Mouse (Mus musculus) neural tube, embryonic 13.5 days (tissue): ENCODE measurements around the gene Ticrr. TPM values are rescaled to one million over a fixed set of nuclear protein-coding genes. Genes with fewer than 3 reads are reported as not detected.
A peak's percentile ranks its signal among the peaks of the same experiment; 100 is the strongest.

Source experiments
- ATAC-seq: fragments of 200-750 bp; cut with Nextera tagmentation; 2 replicates; pipeline ENCODE4 v1.8.0; 2017; ENCODE audit warnings: low read depth, mild to moderate bottlenecking, moderate TSS enrichment, moderate library complexity
- H3K27ac ChIP-seq: fragments of 300-500 bp; sonication (generic); replicated peaks from 2 replicates; pipeline ENCODE4 v1.5.1; 2015; ENCODE audit warnings: moderate library complexity, mild to moderate bottlenecking, inconsistent platforms
- H3K27me3 ChIP-seq: fragments of 300-500 bp; sonication (generic); 2 replicates; pipeline ENCODE4 v1.6.1; 2015; ENCODE audit warnings: mild to moderate bottlenecking, inconsistent platforms
- H3K36me3 ChIP-seq: fragments of 300-500 bp; sonication (generic); 2 replicates; pipeline ENCODE4 v1.6.1; 2015; ENCODE audit warnings: mild to moderate bottlenecking, inconsistent platforms
- H3K4me1 ChIP-seq: fragments of 300-500 bp; sonication (generic); replicated peaks from 2 replicates; pipeline ENCODE4 v1.6.1; 2015; ENCODE audit warnings: inconsistent platforms
- H3K4me2 ChIP-seq: fragments of 300-500 bp; sonication (generic); 2 replicates; pipeline ENCODE4 v1.6.1; 2015; ENCODE audit warnings: inconsistent platforms, mild to moderate bottlenecking, moderate library complexity
- H3K4me3 ChIP-seq: fragments of 300-500 bp; sonication (generic); 2 replicates; pipeline ENCODE4 v1.5.1; 2015; ENCODE audit warnings: mild to moderate bottlenecking, inconsistent platforms
- H3K9ac ChIP-seq: fragments of 300-500 bp; sonication (generic); 2 replicates; pipeline ENCODE4 v1.6.1; 2015; ENCODE audit warnings: moderate library complexity, mild to moderate bottlenecking, inconsistent platforms
- H3K9me3 ChIP-seq: fragments of 300-500 bp; sonication (generic); 2 replicates; pipeline ENCODE4 v1.6.1; 2016; ENCODE audit warnings: inconsistent platforms
- WGBS: fragments of 180-500 bp; shearing (Covaris S2); methylation state at CpG from one replicate; pipeline ENCODE4 v1.1.7; 2015; 5-methylcytosine and 5-hydroxymethylcytosine counted together
- polyA plus RNA-seq: library from polyadenylated mRNA; unstranded; fragments of >200 nt; fragmentation: Nextera tagmentation; extraction: Ambion mirVana; gene quantifications from 2 replicates; pipeline ENCODE4 v1.2.1, GENCODE M21; 2015

Gene Ticrr
- polyA plus RNA-seq, 1 experiment from 2014 or later: 1.8 TPM

DNA sequence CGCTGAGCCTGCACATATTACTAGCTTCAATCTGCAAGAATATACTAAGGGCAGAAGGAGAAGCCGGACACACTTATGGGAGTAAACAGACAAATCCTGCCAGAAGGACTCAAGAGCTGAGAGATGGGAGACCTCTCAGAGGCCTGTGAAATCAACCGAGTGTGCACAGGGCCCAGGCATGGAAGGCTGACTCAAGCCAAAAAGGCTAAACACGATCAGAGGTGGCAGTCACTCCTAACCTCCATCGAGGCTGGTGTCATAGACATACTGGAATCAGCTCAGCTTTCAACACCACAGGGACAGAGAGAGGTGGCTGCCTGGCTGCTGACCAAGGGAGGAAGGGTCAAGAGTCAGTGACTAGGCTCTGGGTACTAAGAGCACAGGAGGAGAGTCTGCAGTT lies 45.2 kb downstream of the Ticrr start:
- H3K9me3 ChIP-seq: no peaks in the 10 kb centered on the region
- no peak overlapping the region for H3K9ac ChIP-seq
- no peak overlapping the region for H3K4me3 ChIP-seq
- 89% methylated on average over 5 of the region's 5 CpGs for WGBS
- no peak overlapping the region for H3K4me2 ChIP-seq
- peaks cover 7% of the 10 kb centered on the region; the same call in 1 of the 2 replicates for H3K4me1 ChIP-seq
- H3K36me3 ChIP-seq: peaks cover 25% of the 10 kb centered on the region
- H3K27me3 ChIP-seq: peaks cover 6% of the 10 kb centered on the region; the same call in 1 of the 2 replicates
- H3K27ac ChIP-seq: no peak overlapping the region
- ATAC-seq: no peak

DNA sequence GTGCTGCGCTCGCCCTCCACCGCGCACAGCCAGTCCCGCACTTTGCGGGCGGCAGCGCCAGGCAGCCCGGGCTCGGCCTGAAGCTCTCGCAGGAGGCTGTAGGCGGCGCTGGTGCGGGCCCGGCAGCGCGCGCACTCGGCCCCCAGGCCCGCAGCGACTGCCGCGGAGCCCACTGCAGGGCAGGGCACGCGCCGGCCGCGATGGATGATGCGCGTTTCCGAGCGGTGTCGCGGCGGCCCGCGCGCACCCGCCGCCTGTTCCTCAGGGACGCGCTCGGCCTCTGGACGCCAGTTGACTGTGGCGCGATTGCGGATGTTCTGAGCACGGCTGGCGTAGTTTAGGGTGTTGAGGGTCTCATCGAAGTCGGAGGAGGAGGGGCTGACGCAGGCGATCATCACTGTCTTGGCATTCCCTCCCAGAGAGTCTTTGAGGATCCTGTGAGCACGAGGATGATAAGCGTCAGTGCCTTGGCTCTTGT lies 50.2 kb downstream of the Ticrr start:
- Histone ChIP-seq H3K27me3 (peaks cover 6% of the 10 kb centered on the region; the same call in 1 of the 2 replicates), H3K36me3 (no peaks in the 10 kb centered on the region), H3K27ac (peak overlapping the region; percentile 35; the same call in 1 of the 2 replicates), H3K9ac (peak overlapping the region; percentile 70), H3K4me1 (peaks cover 21% of the 10 kb centered on the region), H3K4me3 (peak overlapping the region; percentile 49), H3K4me2 (peak overlapping the region; percentile 66), H3K9me3 (no peaks in the 10 kb centered on the region)
- peak; percentile 85 for ATAC-seq
- under 1% methylated on average over 55 of the region's 55 CpGs for WGBS

DNA sequence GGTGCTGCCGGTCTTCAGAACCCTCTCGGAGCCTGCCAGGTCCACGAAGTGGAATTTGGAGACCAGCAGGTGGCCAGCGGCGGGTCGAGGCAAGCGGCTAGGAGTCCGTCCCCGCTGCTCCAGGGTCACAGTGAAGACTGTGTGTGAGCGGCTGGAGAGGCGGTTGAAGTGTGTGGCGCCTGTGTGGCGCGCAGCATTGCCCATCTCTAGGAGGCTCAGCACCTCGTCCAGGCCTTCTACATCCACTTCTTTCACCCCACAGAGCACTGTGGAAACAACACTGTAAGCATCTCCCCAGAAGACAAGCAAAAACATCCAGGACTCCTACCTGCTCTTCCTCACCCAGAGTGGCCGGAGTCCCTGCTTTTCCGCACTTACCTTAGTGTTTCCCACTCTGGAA lies 50.8 kb downstream of the Ticrr start:
- H3K4me3 ChIP-seq: peak overlapping the region; percentile 49
- peak overlapping the region; percentile 66 for H3K4me2 ChIP-seq
- H3K27ac ChIP-seq: peak overlapping the region; percentile 35; the same call in 1 of the 2 replicates
- ATAC-seq: no peak
- peaks cover 6% of the 10 kb centered on the region; the same call in 1 of the 2 replicates for H3K27me3 ChIP-seq
- peak overlapping the region; percentile 70 for H3K9ac ChIP-seq
- no peaks in the 10 kb centered on the region for H3K36me3 ChIP-seq
- peaks cover 27% of the 10 kb centered on the region for H3K4me1 ChIP-seq
- 32% methylated on average over 17 of the region's 17 CpGs for WGBS
- H3K9me3 ChIP-seq: no peaks in the 10 kb centered on the region

DNA sequence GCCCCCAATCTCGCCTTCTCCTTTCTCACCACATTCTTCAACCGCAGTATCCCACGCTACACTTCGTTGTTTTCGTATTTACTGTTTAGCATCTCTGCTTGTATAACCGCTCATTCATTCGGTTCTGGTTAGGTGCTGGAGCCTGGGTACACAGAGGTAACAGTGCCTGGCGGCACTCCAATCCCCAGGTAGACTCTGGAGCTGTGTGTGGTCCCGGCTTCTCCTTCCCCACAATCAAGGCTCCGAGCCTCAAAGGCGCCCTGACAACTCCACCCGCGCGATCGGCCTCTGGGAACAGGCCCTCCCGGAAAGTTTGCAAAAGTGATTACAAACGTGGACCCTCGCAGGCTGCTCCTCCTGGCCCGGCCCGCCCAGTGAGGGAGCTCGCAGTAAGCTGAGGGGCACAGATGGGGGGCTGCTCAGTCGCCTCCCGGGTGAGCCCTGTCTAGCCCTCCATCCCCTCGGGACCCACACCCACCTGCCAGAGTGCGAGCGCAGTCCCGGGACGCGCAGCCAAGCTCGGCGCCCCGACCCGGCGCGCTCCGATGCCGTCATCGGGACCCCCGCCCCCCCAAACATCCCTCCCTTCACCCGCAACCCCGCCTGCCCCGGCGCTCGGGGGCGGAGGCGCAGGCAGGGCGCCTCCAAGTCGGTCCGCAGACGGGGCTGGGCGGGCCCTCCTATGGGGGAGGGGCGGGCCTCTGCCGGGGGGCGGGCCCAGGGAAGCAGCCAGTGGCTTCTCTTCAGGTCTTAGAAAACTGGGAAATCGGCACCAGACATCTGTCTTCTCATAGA lies 55.4 kb downstream of the Ticrr start, which contains the start of gene Kif7:
Gene Kif7 (minus strand): TSS at position 534 of the 795 bp plus-strand sequence.
- H3K27me3 ChIP-seq: 0 out of 2 replicates have a peak, but pooled peaks cover 10% of the 10 kb centered on the region
- no peaks in the 10 kb centered on the region for H3K36me3 ChIP-seq
- H3K9me3 ChIP-seq: no peaks in the 10 kb centered on the region
- peak within 1 kb of the TSS; percentile 56 for H3K4me3 ChIP-seq
- H3K4me2 ChIP-seq: peak within 1 kb of the TSS; percentile 79
- peak within 1 kb of the TSS; percentile 70 for H3K9ac ChIP-seq
- H3K4me1 ChIP-seq: peaks cover 27% of the 10 kb centered on the region
- 1% methylated on average over 54 of the region's 55 CpGs for WGBS
- no peak within 1 kb of the TSS for H3K27ac ChIP-seq
- ATAC-seq: peak; percentile 80

DNA sequence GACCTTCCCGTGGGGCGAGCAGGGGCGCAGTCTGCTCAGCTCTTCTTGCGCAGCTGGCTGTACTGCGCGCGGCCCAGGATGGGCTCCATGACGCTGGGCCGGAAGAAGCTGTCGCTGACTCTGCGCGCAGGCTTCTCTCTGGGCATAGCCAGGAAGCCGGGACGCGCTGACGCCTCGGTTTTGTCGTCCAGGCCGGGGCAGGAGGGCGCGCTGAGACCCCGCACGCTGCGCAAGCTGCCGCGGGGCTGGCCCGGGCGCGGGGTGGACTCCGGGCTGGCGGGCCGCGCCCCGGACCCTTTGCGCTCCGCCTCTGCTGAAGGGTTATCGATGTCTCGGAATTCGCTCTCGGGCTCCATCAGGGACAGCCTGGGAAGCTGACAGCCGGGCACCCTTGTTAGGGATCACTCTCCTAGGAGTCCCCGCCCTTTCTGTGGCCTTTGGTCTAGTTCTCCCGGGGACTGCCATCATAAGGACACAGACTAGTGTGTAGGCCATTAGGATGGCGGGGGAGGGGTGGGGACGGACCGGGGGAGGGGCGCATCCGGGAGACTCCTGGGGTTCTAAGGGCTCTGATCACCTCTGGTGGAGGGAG lies 61.5 kb downstream of the Ticrr start:
- peak overlapping the region; percentile 62; the same call in 1 of the 2 replicates for H3K27ac ChIP-seq
- no peaks in the 10 kb centered on the region for H3K9me3 ChIP-seq
- peak overlapping the region; percentile 82 for H3K9ac ChIP-seq
- peaks cover 41% of the 10 kb centered on the region for H3K27me3 ChIP-seq
- H3K4me1 ChIP-seq: peaks cover 19% of the 10 kb centered on the region
- peak overlapping the region; percentile 85 for H3K4me2 ChIP-seq
- under 1% methylated on average over 48 of the region's 48 CpGs for WGBS
- H3K36me3 ChIP-seq: no peaks in the 10 kb centered on the region
- peak overlapping the region; percentile 64 for H3K4me3 ChIP-seq
- ATAC-seq: peak; percentile 82

DNA sequence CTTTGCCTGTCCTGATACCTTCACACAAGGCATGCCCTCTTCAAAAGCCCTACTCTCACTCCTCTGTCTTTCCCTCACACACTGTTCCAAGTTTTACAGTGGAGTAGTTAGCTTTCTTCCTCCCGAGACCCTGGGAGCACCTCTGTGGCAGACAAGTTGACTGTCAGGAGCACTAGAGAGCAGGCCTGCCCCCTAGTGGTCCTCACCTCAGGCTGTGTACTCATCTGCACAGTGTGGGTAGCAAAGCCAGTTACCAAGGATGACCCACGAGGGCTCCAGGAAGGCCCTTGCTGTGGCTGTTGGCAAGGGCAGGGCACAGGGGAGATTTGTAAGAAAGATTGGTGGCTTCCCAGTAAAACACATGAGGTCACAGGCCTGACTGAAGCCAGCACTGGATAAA lies 67.1 kb downstream of the Ticrr start:
- no peak for ATAC-seq
- H3K9ac ChIP-seq: no peak overlapping the region
- 10% methylated on average over 2 of the region's 2 CpGs for WGBS
- no peaks in the 10 kb centered on the region for H3K9me3 ChIP-seq
- peaks cover 25% of the 10 kb centered on the region for H3K27me3 ChIP-seq
- H3K4me2 ChIP-seq: no peak overlapping the region
- H3K4me1 ChIP-seq: peaks cover 2% of the 10 kb centered on the region
- H3K36me3 ChIP-seq: no peaks in the 10 kb centered on the region
- H3K4me3 ChIP-seq: no peak overlapping the region
- no peak overlapping the region for H3K27ac ChIP-seq

DNA sequence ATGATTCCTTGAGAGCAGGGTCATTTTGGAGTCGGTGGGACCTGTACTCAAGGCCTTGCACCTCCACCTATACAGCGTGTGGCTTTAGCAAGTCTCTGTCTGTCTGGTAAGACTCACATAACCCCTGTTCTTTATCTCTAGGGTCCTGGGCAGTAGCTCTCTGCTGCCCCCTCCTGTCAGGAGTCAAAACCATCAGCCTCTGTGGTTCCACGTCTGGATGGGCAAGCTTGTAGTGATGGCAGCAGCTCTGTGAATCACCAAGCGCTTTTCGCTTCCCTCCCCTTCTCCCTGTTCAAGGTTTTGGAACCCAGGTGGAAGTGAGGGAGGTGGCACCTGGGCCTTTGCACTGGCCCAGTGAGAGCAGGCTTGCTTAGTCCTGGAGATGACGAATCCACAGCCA lies 68.2 kb downstream of the Ticrr start:
- peak; percentile 66 for ATAC-seq
- 27% methylated on average over 6 of the region's 6 CpGs for WGBS
- H3K9me3 ChIP-seq: no peaks in the 10 kb centered on the region

DNA sequence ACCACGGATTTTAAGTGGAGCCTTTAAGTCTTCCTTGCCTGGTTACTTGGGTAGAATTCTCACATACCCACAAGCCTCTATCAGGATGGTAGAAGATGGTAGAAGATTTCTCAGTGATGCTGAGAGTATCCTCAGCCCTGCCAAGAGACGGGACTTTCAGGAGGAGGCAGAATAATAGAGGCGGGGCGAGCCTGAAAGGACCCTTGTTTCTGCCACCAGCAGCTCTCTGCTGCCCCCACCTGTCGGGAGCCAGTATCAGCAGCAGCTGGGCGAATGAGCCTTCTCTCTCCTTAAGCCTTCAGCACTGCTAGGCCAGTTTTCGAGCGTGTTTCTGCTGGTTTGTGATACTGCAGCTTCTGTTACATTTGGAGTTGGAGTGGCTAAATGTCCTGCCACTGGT lies 69.2 kb downstream of the Ticrr start:
- no peaks in the 10 kb centered on the region for H3K4me1 ChIP-seq
- H3K9me3 ChIP-seq: no peaks in the 10 kb centered on the region
- ATAC-seq: peak; percentile 33; the same call in 1 of the 2 replicates

More for the DNA sequence above, 68.2 kb downstream of the Ticrr start:
- Histone ChIP-seq H3K4me3 (no peak overlapping the region), H3K27ac (no peak overlapping the region), H3K27me3 (peaks cover 14% of the 10 kb centered on the region), H3K9ac (no peak overlapping the region), H3K4me1 (no peaks in the 10 kb centered on the region), H3K4me2 (no peak overlapping the region), H3K36me3 (no peaks in the 10 kb centered on the region)

DNA sequence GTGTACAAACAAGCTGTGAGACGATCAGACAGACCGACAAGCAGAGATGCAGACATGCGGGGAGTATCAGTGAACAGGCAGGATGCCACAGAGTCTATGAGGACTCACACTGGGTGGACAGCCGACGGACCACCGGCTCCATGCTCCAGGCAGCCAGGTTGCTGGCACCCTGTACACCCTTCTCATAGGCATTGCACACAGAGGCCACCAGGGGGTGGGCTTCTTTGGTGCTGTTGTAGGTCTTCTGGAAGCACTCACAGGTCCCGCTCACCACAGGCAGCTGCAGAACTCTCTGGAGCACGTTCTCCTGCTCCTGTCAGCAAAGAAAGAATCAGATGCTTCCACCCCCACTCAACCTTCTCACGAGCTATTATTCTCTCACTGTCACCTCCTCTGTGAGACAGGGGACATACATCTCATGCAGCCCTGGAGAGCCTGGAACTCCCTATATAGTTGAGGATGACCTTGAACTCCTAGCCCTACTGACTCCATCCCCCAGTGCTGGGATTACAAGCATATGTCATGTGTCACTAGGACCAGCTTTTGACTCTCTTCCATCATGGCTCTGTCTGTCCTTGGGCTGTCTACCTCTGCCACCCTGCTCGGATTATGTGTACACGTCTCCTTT lies 69.9 kb downstream of the Ticrr start:
- Histone ChIP-seq H3K9me3 (no peaks in the 10 kb centered on the region), H3K9ac (no peak overlapping the region), H3K4me1 (no peaks in the 10 kb centered on the region), H3K36me3 (no peaks in the 10 kb centered on the region), H3K4me3 (no peak overlapping the region), H3K27me3 (peaks cover 7% of the 10 kb centered on the region; the same call in 1 of the 2 replicates), H3K27ac (no peak overlapping the region), H3K4me2 (no peak overlapping the region)
- ATAC-seq: no peak; the same call in 1 of the 2 replicates
- 69% methylated on average over 11 of the region's 11 CpGs for WGBS

More for the DNA sequence above, 69.2 kb downstream of the Ticrr start:
- 8% methylated on average over 8 of the region's 8 CpGs for WGBS
- no peak overlapping the region for H3K9ac ChIP-seq
- peaks cover 7% of the 10 kb centered on the region; the same call in 1 of the 2 replicates for H3K27me3 ChIP-seq
- no peak overlapping the region for H3K27ac ChIP-seq
- no peak overlapping the region for H3K4me3 ChIP-seq
- H3K36me3 ChIP-seq: no peaks in the 10 kb centered on the region
- H3K4me2 ChIP-seq: no peak overlapping the region

DNA sequence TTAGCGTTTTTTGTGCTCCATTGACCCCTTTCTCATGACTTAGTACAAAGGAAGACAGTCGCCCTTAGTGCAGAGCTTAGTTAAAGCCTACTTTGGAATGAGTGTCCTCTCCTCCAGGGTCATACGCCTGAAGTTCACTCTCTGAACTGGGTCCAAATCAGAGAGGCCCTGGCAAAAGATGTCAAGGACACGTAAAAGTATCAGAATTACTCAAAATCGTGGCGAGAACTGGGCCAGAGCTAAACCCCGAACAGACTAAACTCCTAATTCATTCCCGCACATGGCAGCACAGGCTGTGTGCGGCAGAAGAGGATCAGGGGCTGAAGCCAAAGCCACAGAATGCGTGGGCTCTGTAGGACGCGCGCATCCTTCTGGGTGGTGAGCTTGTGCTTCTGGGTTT lies 71.4 kb downstream of the Ticrr start:
- Histone ChIP-seq H3K9ac (no peak overlapping the region), H3K4me1 (no peaks in the 10 kb centered on the region), H3K4me3 (no peak overlapping the region), H3K27ac (no peak overlapping the region), H3K36me3 (no peaks in the 10 kb centered on the region; the same call in 1 of the 2 replicates), H3K4me2 (no peak overlapping the region), H3K9me3 (no peaks in the 10 kb centered on the region), H3K27me3 (no peaks in the 10 kb centered on the region)
- 78% methylated on average over 13 of the region's 13 CpGs for WGBS
- ATAC-seq: no peak

DNA sequence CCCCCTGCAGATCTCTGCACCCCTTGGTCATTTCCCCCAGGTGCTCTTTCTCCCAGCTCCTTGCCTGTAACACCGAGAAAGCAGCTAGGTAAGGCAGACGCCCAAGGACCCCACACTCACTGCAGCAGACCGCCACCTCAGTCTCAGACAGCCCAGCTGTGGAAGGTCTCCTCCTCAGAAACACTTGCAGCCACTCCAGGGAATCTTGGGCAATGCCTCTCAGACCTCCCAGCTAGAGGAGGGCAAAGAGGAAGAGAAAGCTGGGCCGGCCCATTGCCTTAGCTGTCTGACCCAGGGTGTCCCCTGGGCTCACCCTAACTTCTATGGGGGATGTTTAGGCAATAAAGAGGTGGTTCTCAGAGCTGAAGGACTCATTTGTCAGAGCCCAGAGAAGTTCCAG lies 72.6 kb downstream of the Ticrr start, which contains the start of gene Plin1:
Gene Plin1 (minus strand): TSS at position 282 of the 400 bp plus-strand sequence.
- Histone ChIP-seq H3K27ac (no peak within 1 kb of the TSS), H3K4me1 (no peaks in the 10 kb centered on the region), H3K9me3 (no peaks in the 10 kb centered on the region), H3K9ac (no peak within 1 kb of the TSS), H3K4me3 (no peak within 1 kb of the TSS), H3K4me2 (no peak within 1 kb of the TSS), H3K36me3 (peaks cover 7% of the 10 kb centered on the region), H3K27me3 (no peaks in the 10 kb centered on the region)
- no peak for ATAC-seq
- WGBS: 60% methylated on average over 4 of the region's 4 CpGs

DNA sequence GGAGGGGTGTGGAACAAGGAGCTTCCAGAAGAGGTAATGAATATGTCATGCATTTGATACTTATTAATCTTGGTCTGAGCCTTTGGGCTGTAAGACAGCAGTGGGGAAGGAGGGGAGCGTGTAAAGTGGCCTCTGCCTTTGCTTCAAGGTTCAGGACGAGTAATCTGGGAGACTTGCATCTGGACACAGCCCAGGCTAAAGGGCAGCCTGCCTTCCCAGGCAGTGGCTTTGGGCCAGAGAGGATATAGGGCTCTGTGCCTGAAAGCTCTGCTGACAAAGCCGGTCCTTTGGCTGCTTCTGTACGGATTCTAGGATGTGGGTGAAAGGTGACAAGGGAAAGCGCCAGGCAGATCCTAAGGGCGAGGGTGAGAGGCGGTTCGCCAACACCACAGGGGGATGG lies 74.6 kb downstream of the Ticrr start:
- H3K9me3 ChIP-seq: no peaks in the 10 kb centered on the region
- no peak overlapping the region for H3K9ac ChIP-seq
- no peaks in the 10 kb centered on the region for H3K27me3 ChIP-seq
- no peak overlapping the region for H3K4me3 ChIP-seq
- 83% methylated on average over 8 of the region's 8 CpGs for WGBS
- no peaks in the 10 kb centered on the region for H3K4me1 ChIP-seq
- H3K4me2 ChIP-seq: no peak overlapping the region
- H3K27ac ChIP-seq: no peak overlapping the region
- H3K36me3 ChIP-seq: peaks cover 8% of the 10 kb centered on the region
- ATAC-seq: no peak
